Mouse (Mus musculus) lung, postnatal 0 days (tissue): ENCODE results near the gene Pafah1b3. TPM values are rescaled to one million over a fixed set of nuclear protein-coding genes. Genes with fewer than 3 reads are reported as not detected.

Source experiments
- ATAC-seq: fragments of 200-750 bp; cut with Nextera tagmentation; 2 replicates; pipeline ENCODE4 v1.8.0; 2017; ENCODE audit warnings: moderate library complexity
- DNase-seq: peaks from one replicate; pipeline ENCODE4 v3.0.0-alpha.2; 2016; ENCODE audit warnings: low spot score
- H3K27ac ChIP-seq: fragments of 300-500 bp; sonication (generic); 2 replicates; pipeline ENCODE4 v1.5.1; 2014; ENCODE audit warnings: antibody characterized with exemption, mild to moderate bottlenecking, low read length, mixed read lengths
- H3K27me3 ChIP-seq: fragments of 300-500 bp; sonication (generic); replicated peaks from 2 replicates; pipeline ENCODE4 v1.6.1; 2014; ENCODE audit warnings: low read length, mixed read lengths; ENCODE audit not compliant: insufficient read depth
- H3K36me3 ChIP-seq: fragments of 300-500 bp; sonication (generic); 2 replicates; pipeline ENCODE4 v1.6.1; 2014; ENCODE audit warnings: low read length, mixed read lengths; ENCODE audit not compliant: insufficient read depth
- H3K4me1 ChIP-seq: fragments of 300-500 bp; sonication (generic); 2 replicates; pipeline ENCODE4 v1.6.1; 2014; ENCODE audit warnings: antibody characterized with exemption, low read depth, low read length, mixed read lengths; ENCODE audit not compliant: insufficient read depth
- H3K4me2 ChIP-seq: fragments of 300-500 bp; sonication (generic); replicated peaks from 2 replicates; pipeline ENCODE4 v1.6.1; 2014; ENCODE audit warnings: low read depth, mild to moderate bottlenecking, low read length, moderate library complexity, mixed read lengths
- H3K4me3 ChIP-seq: fragments of 300-500 bp; sonication (generic); 2 replicates; pipeline ENCODE4 v1.5.1; 2014; ENCODE audit warnings: low read depth, low read length
- H3K9ac ChIP-seq: fragments of 300-500 bp; sonication (generic); replicated peaks from 2 replicates; pipeline ENCODE4 v1.6.1; 2014; ENCODE audit warnings: low read depth, mild to moderate bottlenecking
- H3K9me3 ChIP-seq: fragments of 300-500 bp; sonication (generic); 2 replicates; pipeline ENCODE4 v1.6.1; 2016; ENCODE audit warnings: low read length, mixed read lengths
- CTCF ChIP-seq: IDR thresholded peaks from 2 replicates; pipeline ENCODE4 v1.5.1; 2016; ENCODE audit warnings: antibody characterized with exemption, mild to moderate bottlenecking
- EP300 ChIP-seq: IDR thresholded peaks from 2 replicates; pipeline ENCODE4 v1.6.1; 2016; ENCODE audit warnings: antibody characterized with exemption, mild to moderate bottlenecking, control low read depth
- WGBS: fragments of 180-500 bp; shearing (Covaris S2); extraction: QIAGEN DNeasy Blood & Tissue Kit; methylation state at CpG from one replicate; pipeline ENCODE4 v1.1.7; 2014; 5-methylcytosine and 5-hydroxymethylcytosine counted together
- polyA plus RNA-seq: library from polyadenylated mRNA; unstranded; fragments of >200 nt; fragmentation: Nextera tagmentation; extraction: Ambion mirVana; gene quantifications from 2 replicates; pipeline ENCODE4 v1.2.1, GENCODE M21; 2015

The Pafah1b3 gene
- polyA plus RNA-seq, 1 experiment from 2014 or later, result 83.8 TPM

DNA sequence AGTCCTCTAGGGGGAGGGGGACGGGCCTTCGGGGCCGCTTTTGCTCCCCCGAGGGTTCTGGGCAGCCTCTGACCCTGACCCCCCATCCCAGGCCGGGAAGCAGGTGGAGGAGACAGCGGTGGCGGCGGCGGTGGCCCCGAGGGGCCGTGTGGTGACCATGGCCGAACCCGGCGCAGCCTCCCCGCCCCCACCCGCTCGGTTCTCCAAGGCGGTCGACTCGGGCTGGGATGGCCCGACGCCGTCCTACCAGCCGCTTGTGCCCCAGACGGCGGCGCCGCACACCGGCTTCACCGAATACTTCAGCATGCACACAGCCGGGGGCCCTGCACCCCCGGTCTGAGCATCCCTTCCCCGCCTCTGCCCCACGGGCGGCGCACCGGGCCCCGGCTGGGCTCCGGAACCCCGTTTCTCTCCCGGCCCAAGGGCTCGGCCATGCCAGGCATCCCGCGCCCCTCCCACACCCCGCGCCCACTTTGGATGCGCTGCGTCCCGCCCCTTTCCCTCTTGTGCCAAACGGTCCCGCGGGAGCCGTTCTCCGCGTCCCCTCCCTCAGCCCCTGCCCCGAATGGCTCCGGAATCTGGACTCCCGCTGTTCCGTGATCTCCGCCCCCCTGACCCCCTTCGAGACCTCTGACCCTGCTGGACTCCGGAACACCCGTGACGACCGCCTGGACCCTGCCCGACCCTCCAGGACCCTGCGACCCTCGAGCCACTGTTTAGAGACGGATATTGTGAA lies 17.7 kb upstream of the Pafah1b3 start:
- H3K4me1 ChIP-seq, result peaks cover 14% of the 10 kb centered on the region
- no peak for DNase-seq
- H3K27me3 ChIP-seq, result peaks cover 35% of the 10 kb centered on the region; the same call in 1 of the 2 replicates
- no peak for ATAC-seq
- TF ChIP-seq EP300, result no peak
- TF ChIP-seq CTCF, result no peak
- H3K36me3 ChIP-seq, result no peaks in the 10 kb centered on the region
- WGBS, result 1% methylated on average over 51 of the region's 69 CpGs
- no peak overlapping the region for H3K27ac ChIP-seq
- peak overlapping the region; percentile 53 for H3K4me2 ChIP-seq
- H3K4me3 ChIP-seq, result peak overlapping the region; percentile 29
- no peaks in the 10 kb centered on the region for H3K9me3 ChIP-seq
- H3K9ac ChIP-seq, result no peak overlapping the region

DNA sequence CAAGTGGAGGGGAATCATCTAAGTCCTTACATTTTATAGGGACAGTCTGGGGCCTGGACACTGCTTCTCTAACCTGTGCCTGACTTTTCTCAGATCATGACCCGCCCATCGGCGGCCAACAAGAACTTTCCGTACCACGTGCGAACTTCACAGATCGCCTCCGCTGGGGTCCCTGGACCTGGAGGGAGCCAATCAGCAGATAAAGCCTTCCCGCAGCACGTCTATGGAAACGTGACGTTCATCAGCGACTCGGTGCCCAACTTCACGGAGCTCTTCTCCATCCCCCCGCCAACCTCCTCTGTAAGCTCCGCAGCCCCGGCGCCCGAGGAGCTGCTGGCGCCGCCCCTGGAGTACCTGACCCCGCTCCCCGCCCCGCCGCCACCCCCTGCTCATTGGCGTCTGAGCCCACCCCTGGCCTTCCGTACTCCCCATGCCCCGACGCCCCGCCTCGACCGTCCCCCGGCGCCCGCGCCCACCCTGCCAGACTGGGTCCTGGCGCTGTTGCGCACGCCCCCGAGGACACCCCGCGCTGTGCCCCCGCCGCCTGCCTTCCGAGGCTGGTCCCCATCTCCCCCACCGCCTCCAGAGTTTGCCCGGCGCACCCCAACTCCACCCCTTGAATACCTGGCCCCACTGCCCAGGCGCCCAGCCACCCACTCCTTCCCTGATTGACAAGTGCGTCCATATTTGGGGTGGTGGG lies 17.0 kb upstream of the Pafah1b3 start:
- Histone ChIP-seq H3K4me2 (peak overlapping the region; percentile 53), H3K9ac (no peak overlapping the region), H3K27me3 (peaks cover 35% of the 10 kb centered on the region; the same call in 1 of the 2 replicates), H3K4me3 (peak overlapping the region; percentile 29), H3K4me1 (peaks cover 14% of the 10 kb centered on the region), H3K9me3 (no peaks in the 10 kb centered on the region), H3K27ac (no peak overlapping the region), H3K36me3 (no peaks in the 10 kb centered on the region)
- 3% methylated on average over 43 of the region's 51 CpGs for WGBS
- ATAC-seq (no peak), DNase-seq (no peak)
- TF ChIP-seq EP300 (no peak), CTCF (no peak)

DNA sequence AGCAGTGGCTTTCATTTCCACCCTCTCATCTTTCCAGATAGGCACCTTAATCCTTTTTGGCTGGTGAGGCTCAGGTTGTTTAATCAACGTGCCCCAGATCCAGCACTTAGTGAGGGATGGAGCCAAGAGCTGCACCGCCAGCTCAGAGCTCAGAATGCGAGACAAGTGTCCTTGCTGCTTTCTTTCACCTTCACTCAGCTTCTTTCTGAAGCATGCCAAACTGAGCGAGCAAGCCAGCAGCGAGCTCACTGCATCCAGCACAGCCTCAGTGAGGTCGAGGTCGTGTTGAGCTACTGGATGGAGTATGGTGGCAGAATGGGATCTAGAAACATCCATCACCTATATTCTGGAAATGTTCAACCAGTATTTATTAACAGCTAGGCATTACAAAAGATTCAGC lies 15.5 kb upstream of the Pafah1b3 start:
- Histone ChIP-seq H3K36me3 (no peaks in the 10 kb centered on the region), H3K4me2 (no peak overlapping the region), H3K4me3 (no peak overlapping the region), H3K9ac (no peak overlapping the region), H3K4me1 (peaks cover 14% of the 10 kb centered on the region), H3K9me3 (no peaks in the 10 kb centered on the region), H3K27me3 (peaks cover 35% of the 10 kb centered on the region; the same call in 1 of the 2 replicates), H3K27ac (no peak overlapping the region)
- DNase-seq (no peak), ATAC-seq (no peak)
- WGBS, result 25% methylated on average over 7 of the region's 7 CpGs
- TF ChIP-seq EP300 (no peak), CTCF (no peak)

DNA sequence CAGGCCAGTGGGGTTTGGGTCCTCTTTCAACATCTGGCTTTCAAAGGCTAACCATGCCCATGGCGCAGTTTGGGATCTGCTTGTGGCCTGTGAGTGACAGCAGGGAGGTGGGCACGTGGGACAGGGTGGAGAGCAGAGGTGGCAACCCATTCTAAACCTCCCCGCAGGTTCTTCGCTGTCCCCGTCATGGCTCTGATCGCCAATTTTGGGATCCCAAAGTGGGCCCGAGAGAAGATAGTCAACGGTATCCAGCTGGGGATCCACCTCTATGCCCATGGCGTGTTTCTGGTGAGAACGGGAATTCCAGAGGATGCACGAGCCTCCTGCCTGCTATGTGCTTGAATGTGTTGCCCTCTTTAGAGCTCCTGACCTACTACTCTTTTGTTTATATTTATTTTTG lies 13.4 kb upstream of the Pafah1b3 start:
- no peak overlapping the region for H3K27ac ChIP-seq

DNA sequence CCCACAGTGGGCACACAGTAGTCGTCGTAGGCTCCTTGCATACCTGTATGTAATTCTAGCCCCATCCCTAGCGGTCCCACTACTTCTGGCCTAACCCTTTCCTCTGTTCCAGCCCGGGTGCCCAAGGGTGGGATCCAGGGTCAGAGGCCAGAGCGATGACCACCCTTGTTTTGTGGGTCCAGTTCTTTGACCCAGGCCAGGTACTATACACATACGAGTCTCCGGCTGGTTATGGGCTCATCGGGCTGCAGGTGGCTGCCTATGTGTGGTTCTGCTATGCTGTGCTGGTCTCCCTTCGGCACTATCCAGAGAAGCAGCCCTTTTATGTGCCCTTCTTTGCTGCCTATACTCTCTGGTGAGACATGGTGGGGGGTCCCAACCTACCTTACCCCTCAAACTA lies 11.6 kb upstream of the Pafah1b3 start:
- no peak overlapping the region for H3K4me2 ChIP-seq

More for the DNA sequence above, 13.4 kb upstream of the Pafah1b3 start:
- TF ChIP-seq EP300, result no peak
- no peak for TF ChIP-seq CTCF
- H3K4me1 ChIP-seq, result peaks cover 8% of the 10 kb centered on the region; the same call in 1 of the 2 replicates
- no peaks in the 10 kb centered on the region for H3K9me3 ChIP-seq
- WGBS, result 71% methylated on average over 11 of the region's 11 CpGs
- DNase-seq (no peak), ATAC-seq (no peak)
- H3K36me3 ChIP-seq, result no peaks in the 10 kb centered on the region
- H3K4me2 ChIP-seq, result no peak overlapping the region
- H3K27me3 ChIP-seq, result peaks cover 36% of the 10 kb centered on the region; the same call in 1 of the 2 replicates
- no peak overlapping the region for H3K9ac ChIP-seq
- no peak overlapping the region for H3K4me3 ChIP-seq

DNA sequence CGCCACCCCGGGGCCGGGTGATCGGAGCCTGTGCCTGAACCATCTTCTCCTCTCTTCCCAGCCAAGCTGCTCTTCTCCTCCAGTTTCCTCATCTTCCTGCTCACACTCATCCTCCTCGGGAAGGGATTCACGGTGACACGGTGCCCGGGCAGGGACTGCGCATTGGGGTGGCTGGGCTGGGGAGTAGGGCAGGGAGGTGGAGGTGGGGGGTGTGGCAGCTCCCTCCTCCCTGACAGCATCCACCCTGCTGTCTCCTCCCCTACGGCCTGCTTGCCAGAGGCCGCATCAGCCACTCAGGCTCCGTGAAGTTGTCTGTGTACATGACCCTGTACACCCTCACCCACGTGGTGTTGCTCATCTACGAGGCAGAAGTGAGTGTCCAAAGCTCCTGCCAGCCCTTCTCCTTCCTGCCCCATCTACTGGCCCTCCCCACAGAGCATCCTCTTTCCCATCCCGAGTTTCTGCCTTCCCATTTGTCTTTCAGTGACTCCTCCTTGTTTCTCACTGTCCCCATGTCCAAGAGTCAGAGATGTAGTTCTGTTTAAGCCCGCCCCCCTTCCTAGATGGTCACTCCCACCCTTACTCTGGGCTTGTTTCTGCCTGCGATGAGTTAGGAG lies 11.0 kb upstream of the Pafah1b3 start:
- H3K27me3 ChIP-seq, result peaks cover 19% of the 10 kb centered on the region; the same call in 1 of the 2 replicates
- H3K9me3 ChIP-seq, result no peaks in the 10 kb centered on the region
- no peak for ATAC-seq
- H3K27ac ChIP-seq, result no peak overlapping the region
- H3K4me2 ChIP-seq, result no peak overlapping the region
- no peaks in the 10 kb centered on the region for H3K36me3 ChIP-seq
- no peak overlapping the region for H3K4me3 ChIP-seq
- 42% methylated on average over 17 of the region's 17 CpGs for WGBS
- DNase-seq, result no peak
- TF ChIP-seq EP300 (no peak), CTCF (no peak)
- no peaks in the 10 kb centered on the region for H3K4me1 ChIP-seq
- H3K9ac ChIP-seq, result no peak overlapping the region

More for the DNA sequence above, 11.6 kb upstream of the Pafah1b3 start:
- DNase-seq, result no peak
- Histone ChIP-seq H3K27me3 (peaks cover 23% of the 10 kb centered on the region; the same call in 1 of the 2 replicates), H3K4me3 (no peak overlapping the region), H3K36me3 (no peaks in the 10 kb centered on the region), H3K27ac (no peak overlapping the region), H3K9me3 (no peaks in the 10 kb centered on the region), H3K9ac (no peak overlapping the region), H3K4me1 (no peaks in the 10 kb centered on the region)
- ATAC-seq, result no peak
- 85% methylated on average over 9 of the region's 9 CpGs for WGBS
- TF ChIP-seq EP300, result no peak
- no peak for TF ChIP-seq CTCF
